ENCODE assay signal across 35 mouse cellular contexts in genomic region chr1:175648615-175649014, GRCm38 (mm10). TPM values are rescaled to one million over a fixed set of nuclear protein-coding genes. Genes with fewer than 3 reads are reported as not detected.
"Had no signal": no experiment of that assay in that cellular context is flagged by ENCODE, and none has a peak within 500 bp of the region (broad histone marks: within the 10 kb centered on the region; RNA-seq: fewer than 3 reads in every experiment).

No protein-coding gene starts in this region.

- H3K27ac ChIP-seq: embryonic facial prominence, embryonic 10.5 days; embryonic facial prominence, embryonic 12.5 days; embryonic facial prominence, embryonic 13.5 days; embryonic facial prominence, embryonic 15.5 days; forebrain, embryonic 10.5 days; forebrain, embryonic 12.5 days; forebrain, embryonic 13.5 days; forebrain, embryonic 15.5 days; gastrocnemius, adult 2 months; heart, adult 2 months had no signal

- H3K36me3 ChIP-seq: embryonic facial prominence, embryonic 10.5 days; embryonic facial prominence, embryonic 12.5 days; embryonic facial prominence, embryonic 13.5 days; embryonic facial prominence, embryonic 15.5 days; forebrain, embryonic 10.5 days; forebrain, embryonic 12.5 days; forebrain, embryonic 15.5 days had no signal

- H3K9ac ChIP-seq: embryonic facial prominence, embryonic 12.5 days; embryonic facial prominence, embryonic 13.5 days; embryonic facial prominence, embryonic 15.5 days; forebrain, embryonic 12.5 days; forebrain, embryonic 13.5 days; forebrain, embryonic 15.5 days; forebrain, postnatal 0 days had no signal

- H3K27me3 ChIP-seq: embryonic facial prominence, embryonic 12.5 days; embryonic facial prominence, embryonic 13.5 days; embryonic facial prominence, embryonic 15.5 days; forebrain, embryonic 12.5 days; forebrain, embryonic 13.5 days; forebrain, embryonic 15.5 days had no signal

- H3K4me3 ChIP-seq: embryonic facial prominence, embryonic 10.5 days; embryonic facial prominence, embryonic 12.5 days; embryonic facial prominence, embryonic 13.5 days; embryonic facial prominence, embryonic 15.5 days; erythroblast, embryonic 14.5 days; forebrain, embryonic 10.5 days; forebrain, embryonic 12.5 days; forebrain, embryonic 13.5 days; forebrain, embryonic 15.5 days; gastrocnemius, adult 2 months; heart, adult 2 months had no signal

- DNase-seq: cerebellum, adult 8-10 months; cerebellum, adult 9-10 months; cerebellum, adult 9-11 months; cerebellum, postnatal 10 days; cerebellum, postnatal 14 days; cerebellum, postnatal 25 days; cerebellum, postnatal 36 days; embryo, embryonic 11 days; forebrain, postnatal 0 days; gastrocnemius, adult 2 months; gastrocnemius, postnatal 10 days; gastrocnemius, postnatal 14 days; gastrocnemius, postnatal 25 days; gastrocnemius, postnatal 36 days; heart, adult 18-20 months; heart, adult 2 months had no signal

- H3K4me1 ChIP-seq: embryonic facial prominence, embryonic 10.5 days; embryonic facial prominence, embryonic 12.5 days; embryonic facial prominence, embryonic 15.5 days; forebrain, embryonic 10.5 days; forebrain, embryonic 12.5 days; forebrain, embryonic 13.5 days; forebrain, embryonic 15.5 days had no signal

- H3K4me2 ChIP-seq: embryonic facial prominence, embryonic 12.5 days; embryonic facial prominence, embryonic 13.5 days; embryonic facial prominence, embryonic 15.5 days; forebrain, embryonic 12.5 days; forebrain, embryonic 13.5 days; forebrain, embryonic 15.5 days had no signal

- H3K9me3 ChIP-seq: embryonic facial prominence, embryonic 10.5 days; embryonic facial prominence, embryonic 12.5 days; embryonic facial prominence, embryonic 13.5 days; embryonic facial prominence, embryonic 15.5 days; forebrain, embryonic 10.5 days; forebrain, embryonic 12.5 days; forebrain, embryonic 13.5 days; forebrain, embryonic 15.5 days had no signal

RNA-seq across cellular contexts. Expression of gene Kmo, which starts 28.4 kb away (rescaled TPM):
- total RNA-seq: forebrain, postnatal 0 days had no signal
- polyA plus RNA-seq: embryonic facial prominence, embryonic 10.5 days; erythroblast, embryonic 14.5 days; forebrain, embryonic 13.5 days; forebrain, embryonic 14.5 days; forebrain, embryonic 15.5 days; forebrain, embryonic 16.5 days; forebrain, postnatal 0 days had no signal

RNA-seq across cellular contexts. Expression of gene Opn3, which starts 44.0 kb away (rescaled TPM):
- total RNA-seq: common myeloid progenitor, adult 5-6 weeks had no signal
- polyA plus RNA-seq: erythroblast, embryonic 14.5 days had no signal

RNA-seq across cellular contexts. Expression of gene Wdr64, which starts 49.8 kb away (rescaled TPM):
- total RNA-seq: common myeloid progenitor, adult 5-6 weeks; forebrain, postnatal 0 days; gastrocnemius, adult 18-20 months; gastrocnemius, adult 2 months; gastrocnemius, adult 8-10 months; gastrocnemius, postnatal 10 days; gastrocnemius, postnatal 14 days; gastrocnemius, postnatal 25 days; gastrocnemius, postnatal 36 days; gastrocnemius, postnatal 4 days; granulocyte monocyte progenitor cell, adult 5-6 weeks; heart, adult 18-20 months; heart, adult 2 months had no signal
- polyA plus RNA-seq: embryonic facial prominence, embryonic 10.5 days; embryonic facial prominence, embryonic 11.5 days; embryonic facial prominence, embryonic 12.5 days; embryonic facial prominence, embryonic 13.5 days; embryonic facial prominence, embryonic 14.5 days; embryonic facial prominence, embryonic 15.5 days; erythroblast, embryonic 14.5 days; forebrain, embryonic 10.5 days; forebrain, embryonic 11.5 days; forebrain, embryonic 12.5 days; forebrain, embryonic 13.5 days; forebrain, embryonic 14.5 days; forebrain, embryonic 15.5 days; forebrain, embryonic 16.5 days; forebrain, postnatal 0 days; heart, adult 2 months had no signal
